Mouse (Mus musculus) CH12.LX (cell line): Measurements from ENCODE around the gene Tcf7. TPM values are rescaled to one million over a fixed set of nuclear protein-coding genes. Genes with fewer than 3 reads are reported as not detected.

Experiments
- DNase-seq: peaks from one replicate; pipeline ENCODE4 v3.0.0-alpha.2; 2013; ENCODE audit errors: extremely low read depth
- H3K27ac ChIP-seq: 2 replicates; pipeline ENCODE4 v1.5.1; 2012; ENCODE audit warnings: low read depth, mild to moderate bottlenecking, control low read depth, moderate library complexity; ENCODE audit not compliant: insufficient read depth
- H3K27me3 ChIP-seq: replicated peaks from 2 replicates; pipeline ENCODE3; 2012; ENCODE audit warnings: inconsistent platforms
- H3K36me3 ChIP-seq, 2 experiments: replicated peaks in 1 of 2; 2 replicates each; pipeline versions ENCODE3 to v1.6.1; 2012; ENCODE audit warnings: inconsistent platforms in 1 of 2, low read length in 1 of 2, mild to moderate bottlenecking in 1 of 2, mixed read lengths in 1 of 2, moderate library complexity in 1 of 2; ENCODE audit not compliant: control insufficient read depth in 1 of 2, insufficient read depth in 1 of 2
- H3K4me1 ChIP-seq, 2 experiments: 2 replicates each; pipeline ENCODE4 v1.6.1; 2012; ENCODE audit warnings: inconsistent platforms in 1 of 2, moderate library complexity in 1 of 2; ENCODE audit not compliant: insufficient read depth in 2 of 2, control insufficient read depth in 1 of 2
- H3K4me2 ChIP-seq: 2 replicates; pipeline ENCODE4 v1.6.1; 2012; ENCODE audit warnings: low read depth, mild to moderate bottlenecking, control low read depth; ENCODE audit not compliant: poor library complexity, insufficient read depth, severe bottlenecking
- H3K4me3 ChIP-seq, 3 experiments: fragments of 150-350 bp in 1 of 3; sonication (generic) in 1 of 3; replicated peaks in 1 of 3; 2 replicates each; pipeline versions ENCODE3 to v1.5.1; 2011 to 2012; ENCODE audit warnings: low read depth in 2 of 3, low read length in 2 of 3, mild to moderate bottlenecking in 2 of 3, moderate library complexity in 2 of 3, control low read depth in 1 of 3, improper control_type of control experiment in 1 of 3, inconsistent platforms in 1 of 3, mixed read lengths in 1 of 3; ENCODE audit not compliant: poor library complexity in 1 of 3
- H3K79me2 ChIP-seq: replicated peaks from 2 replicates; pipeline ENCODE4 v1.6.1; 2012; ENCODE audit warnings: mild to moderate bottlenecking, moderate library complexity; ENCODE audit not compliant: control insufficient read depth, poor library complexity, insufficient read depth, severe bottlenecking; ENCODE audit errors: extremely low read depth
- H3K9ac ChIP-seq: 2 replicates; pipeline ENCODE4 v1.6.1; 2012; ENCODE audit warnings: low read depth, mild to moderate bottlenecking, control low read depth, moderate library complexity; ENCODE audit not compliant: insufficient read depth
- H3K9me3 ChIP-seq: replicated peaks from 2 replicates; pipeline ENCODE3; 2012; ENCODE audit warnings: low read length, inconsistent platforms, mixed read lengths
- CHD1 ChIP-seq: IDR thresholded peaks from 2 replicates; pipeline ENCODE4 v1.6.1; 2012; ENCODE audit warnings: low read depth, low read length, improper control_type of control experiment, inconsistent platforms
- CHD2 ChIP-seq: IDR thresholded peaks from 2 replicates; pipeline ENCODE4 v1.6.1; 2011; ENCODE audit warnings: low read length, improper control_type of control experiment
- CTCF ChIP-seq, 2 experiments: IDR thresholded peaks in 1 of 2; conservative IDR thresholded peaks in 1 of 2; 2 replicates each; pipeline ENCODE4 v1.5.1; 2011 to 2012; ENCODE audit warnings: low read depth in 2 of 2, low read length in 2 of 2, improper control_type of control experiment in 1 of 2, inconsistent platforms in 1 of 2, mild to moderate bottlenecking in 1 of 2, moderate library complexity in 1 of 2
- E2F4 ChIP-seq: IDR thresholded peaks from 2 replicates; pipeline ENCODE4 v1.6.1; 2011; ENCODE audit warnings: low read depth, low read length, improper control_type of control experiment; ENCODE audit not compliant: insufficient replicate concordance
- HCFC1 ChIP-seq: IDR thresholded peaks from 2 replicates; pipeline ENCODE4 v1.6.1; 2012; ENCODE audit warnings: low read depth, mild to moderate bottlenecking, inconsistent platforms, low read length, improper control_type of control experiment
- IRF4 ChIP-seq: IDR thresholded peaks from 2 replicates; pipeline ENCODE4 v1.6.1; 2014; ENCODE audit warnings: low read depth, mild to moderate bottlenecking, inconsistent platforms, low read length, improper control_type of control experiment
- JUN ChIP-seq: IDR thresholded peaks from 2 replicates; pipeline ENCODE4 v1.6.1; 2011; ENCODE audit warnings: low read depth, mild to moderate bottlenecking, low read length, improper control_type of control experiment, moderate library complexity; ENCODE audit not compliant: insufficient read depth
- KAT2A ChIP-seq: IDR thresholded peaks from 2 replicates; pipeline ENCODE4 v1.6.1; 2012; ENCODE audit warnings: low read length, improper control_type of control experiment, inconsistent platforms; ENCODE audit not compliant: insufficient replicate concordance
- MAX ChIP-seq: IDR thresholded peaks from 2 replicates; pipeline ENCODE4 v1.6.1; 2011; ENCODE audit warnings: low read length, improper control_type of control experiment
- MAZ ChIP-seq: IDR thresholded peaks from 2 replicates; pipeline ENCODE4 v1.6.1; 2012; ENCODE audit warnings: low read depth, mild to moderate bottlenecking, inconsistent platforms, low read length, improper control_type of control experiment, moderate library complexity
- MXI1 ChIP-seq: IDR thresholded peaks from 2 replicates; pipeline ENCODE4 v1.6.1; 2011; ENCODE audit warnings: mild to moderate bottlenecking, low read depth, low read length, improper control_type of control experiment
- MYC ChIP-seq: IDR thresholded peaks from 2 replicates; pipeline ENCODE4 v1.6.1; 2011; ENCODE audit warnings: low read depth, mild to moderate bottlenecking, improper control_type of control experiment, low read length
- NRF1 ChIP-seq: IDR thresholded peaks from 2 replicates; pipeline ENCODE4 v1.6.1; 2014; ENCODE audit warnings: low read depth, mild to moderate bottlenecking, inconsistent platforms, low read length, improper control_type of control experiment, moderate library complexity
- RAD21 ChIP-seq: IDR thresholded peaks from 2 replicates; pipeline ENCODE4 v1.6.1; 2011; ENCODE audit warnings: low read depth, mild to moderate bottlenecking, low read length, improper control_type of control experiment, moderate library complexity
- RCOR1 ChIP-seq: conservative IDR thresholded peaks from 2 replicates; pipeline ENCODE4 v1.6.1; 2012; ENCODE audit warnings: low read depth, mild to moderate bottlenecking, inconsistent platforms, low read length, improper control_type of control experiment
- ZKSCAN1 ChIP-seq: IDR thresholded peaks from 2 replicates; pipeline ENCODE4 v1.6.1; 2012; ENCODE audit warnings: low read depth, inconsistent platforms, low read length, improper control_type of control experiment, borderline replicate concordance
- ZMIZ1 ChIP-seq: IDR thresholded peaks from 2 replicates; pipeline ENCODE4 v1.6.1; 2012; ENCODE audit warnings: low read depth, mild to moderate bottlenecking, inconsistent platforms, low read length, improper control_type of control experiment
- dilution Hi-C: fragments of 300-500 bp; cut with MboI; formaldehyde crosslinking; loops from 2 replicates; pipeline ENCODE4 v1.14.3; 2020; ENCODE audit warnings: low sequenced_read_pairs; ENCODE audit not compliant: extremely low pct_unique_long_range_greater_than_20kb, extremely low pct_ligation_motif_present
- in situ Hi-C: fragments of 300-500 bp; cut with MboI; formaldehyde crosslinking; loops from 3 replicates; pipeline ENCODE4 v1.14.3; 2019; ENCODE audit warnings: low sequenced_read_pairs, low pct_ligation_motif_present, low pct_unique_long_range_greater_than_20kb, mixed read lengths
- polyA plus RNA-seq: library from polyadenylated mRNA; unstranded; fragments of >175 nt; gene quantifications from 2 replicates; pipeline ENCODE4 v1.2.1, GENCODE M21; 2012; ENCODE audit warnings: low read depth; ENCODE audit not compliant: insufficient read length
- total RNA-seq, 2 experiments: library from RNA; depleted of rRNA; stranded (reverse); fragments of 300-350 nt in 1 of 2; fragments of >200 nt in 1 of 2; gene quantifications; 2 replicates each; pipeline ENCODE4 v1.2.3; 2012 to 2014

Tcf7 gene
- total and polyA plus RNA-seq, 3 experiments = 0.55 to 5.5 (median 0.85) TPM

GRCm38 (mm10) chr11:52279611-52280145, 3.1 kb downstream of the Tcf7 start:
- no peaks in the 10 kb centered on the region for H3K79me2 ChIP-seq
- dilution Hi-C loops (no loop called here), in situ Hi-C loops (no loop called here)
- H3K27me3 ChIP-seq = peaks cover 40% of the 10 kb centered on the region
- no peak overlapping the region for H3K9ac ChIP-seq
- no peak overlapping the region for H3K4me3 ChIP-seq
- H3K27ac ChIP-seq = no peak overlapping the region
- DNase-seq = no peak
- H3K9me3 ChIP-seq = no peaks in the 10 kb centered on the region
- peaks cover 3 to 10% of the 10 kb centered on the region in 2 experiments; a peak in 3 of 4 replicates for H3K4me1 ChIP-seq
- no peak overlapping the region for H3K4me2 ChIP-seq
- TF ChIP-seq MYC (no peak), JUN (no peak), CHD1 (no peak), MAX (no peak), RAD21 (no peak), ZMIZ1 (no peak), MXI1 (no peak), E2F4 (no peak), MAZ (no peak), CTCF (conservative IDR thresholded peaks at IDR 0.05 in 1 of 2, IDR thresholded peaks at IDR 0.05 in 1 of 2; ENCODE audit: low read depth in 2 of 2, low read length in 2 of 2) (no peak), NRF1 (no peak), CHD2 (no peak), KAT2A (no peak)
- H3K36me3 ChIP-seq = peaks cover 0 to 4% of the 10 kb centered on the region in 2 experiments

GRCm38 (mm10) chr11:52278991-52279390, 3.8 kb downstream of the Tcf7 start:
- Histone ChIP-seq H3K36me3 (peaks cover 0 to 6% of the 10 kb centered on the region in 2 experiments), H3K27me3 (peaks cover 35% of the 10 kb centered on the region), H3K4me3 (no peak overlapping the region), H3K9me3 (no peaks in the 10 kb centered on the region), H3K79me2 (no peaks in the 10 kb centered on the region), H3K9ac (no peak overlapping the region), H3K4me1 (peaks cover 3 to 10% of the 10 kb centered on the region in 2 experiments), H3K27ac (no peak overlapping the region), H3K4me2 (no peak overlapping the region)
- DNase-seq = no peak
- in situ Hi-C loops = no loop called here
- dilution Hi-C loops = no loop called here
- TF ChIP-seq IRF4 (no peak), HCFC1 (no peak), RCOR1 (no peak), ZKSCAN1 (no peak)
